Mouse (Mus musculus): Measurements from ENCODE around the gene Dnmbp. TPM values are rescaled to one million over a fixed set of nuclear protein-coding genes. Genes with fewer than 3 reads are reported as not detected.

Gene Dnmbp
- polyA plus RNA-seq, 2 experiments: 23.3 to 33.0 TPM

DNA sequence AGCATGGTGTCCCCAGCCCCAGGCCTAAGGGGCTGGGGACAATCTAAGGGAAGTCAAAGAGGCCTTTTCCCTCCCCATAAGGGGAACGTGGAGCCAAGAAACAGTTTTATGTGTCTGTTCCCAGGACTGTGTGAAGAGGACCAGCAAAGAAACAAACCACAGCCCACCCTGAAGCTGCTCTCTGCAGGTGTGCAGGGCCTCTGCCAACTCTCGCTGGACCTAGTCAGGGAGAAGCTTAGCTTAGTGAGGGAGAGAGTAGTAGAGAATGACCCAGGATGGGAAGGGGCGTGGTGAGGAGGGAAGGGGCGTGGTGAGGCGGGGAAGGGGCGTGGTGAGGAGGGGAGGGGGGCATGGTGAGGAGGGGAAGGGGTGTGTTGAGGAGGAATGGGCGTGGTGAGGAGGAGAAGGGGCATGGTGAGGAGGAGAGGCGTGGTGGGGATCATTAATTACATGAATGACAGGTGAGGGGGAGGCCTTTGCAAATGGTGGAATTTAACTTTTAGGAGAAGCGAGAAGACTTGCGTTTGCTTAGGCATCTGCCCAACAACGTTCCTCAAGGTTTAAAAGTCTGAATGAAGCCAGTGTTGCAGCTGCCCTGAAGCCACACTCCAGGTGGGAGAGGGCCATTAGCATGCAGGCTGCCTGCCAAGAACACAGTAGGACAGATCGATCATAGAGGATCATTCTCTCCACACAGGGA lies 9.3 kb upstream of the Dnmbp start:
- DNase-seq (ENCODE audit: low spot score) (peak; percentile 78), ATAC-seq (ENCODE audit: low FRiP score, low read depth) (peak; percentile 87)
- WGBS: 3% methylated on average over 12 of the region's 12 CpGs
- TF ChIP-seq POLR2A (IDR thresholded peaks at IDR 0.05; ENCODE audit: borderline replicate concordance, extremely low read depth, insufficient read depth, insufficient read length): no peak
- Histone ChIP-seq H3K4me1 (ENCODE audit: control insufficient read depth, insufficient read depth, low read length) (peaks cover 13% of the 10 kb centered on the region; the same call in 1 of the 2 replicates), H3K9me3 (ENCODE audit: control insufficient read depth, low read length) (no peaks in the 10 kb centered on the region), H3K36me3 (ENCODE audit: control insufficient read depth, insufficient read depth, low read length) (no peaks in the 10 kb centered on the region), H3K4me3 (replicated peaks; ENCODE audit: low read length) (no peak overlapping the region), H3K4me2 (replicated peaks; ENCODE audit: low read depth, low read length, severe bottlenecking) (peak overlapping the region; percentile 3), H3K27me3 (ENCODE audit: control insufficient read depth, insufficient read depth, low read length) (no peaks in the 10 kb centered on the region), H3K27ac (replicated peaks; ENCODE audit: low read depth, low read length) (peak overlapping the region; percentile 6), H3K9ac (ENCODE audit: low read depth, low read length, severe bottlenecking) (no peak overlapping the region)

GRCm38 (mm10) chr19:43944566-43944965 lies 4.6 kb upstream of the Dnmbp start:
- ATAC-seq (ENCODE audit: low FRiP score, low read depth) (no peak), DNase-seq (ENCODE audit: low spot score) (no peak)
- Histone ChIP-seq H3K27me3 (ENCODE audit: control insufficient read depth, insufficient read depth, low read length) (no peaks in the 10 kb centered on the region), H3K4me2 (replicated peaks; ENCODE audit: low read depth, low read length, severe bottlenecking) (no peak overlapping the region), H3K9me3 (ENCODE audit: control insufficient read depth, low read length) (no peaks in the 10 kb centered on the region), H3K9ac (ENCODE audit: low read depth, low read length, severe bottlenecking) (no peak overlapping the region), H3K4me1 (ENCODE audit: control insufficient read depth, insufficient read depth, low read length) (peaks cover 7% of the 10 kb centered on the region; the same call in 1 of the 2 replicates), H3K27ac (replicated peaks; ENCODE audit: low read depth, low read length) (no peak overlapping the region), H3K36me3 (ENCODE audit: control insufficient read depth, insufficient read depth, low read length) (no peaks in the 10 kb centered on the region), H3K4me3 (replicated peaks; ENCODE audit: low read length) (no peak overlapping the region)
- WGBS: 84% methylated on average over 8 of the region's 8 CpGs
- no peak for TF ChIP-seq POLR2A (IDR thresholded peaks at IDR 0.05; ENCODE audit: borderline replicate concordance, extremely low read depth, insufficient read depth, insufficient read length)

GRCm38 (mm10) chr19:43943076-43943475 lies 3.1 kb upstream of the Dnmbp start:
- peaks cover 13% of the 10 kb centered on the region for H3K4me1 ChIP-seq (ENCODE audit: control insufficient read depth, insufficient read depth, low read length)
- no peaks in the 10 kb centered on the region for H3K27me3 ChIP-seq (ENCODE audit: control insufficient read depth, insufficient read depth, low read length)
- H3K27ac ChIP-seq (replicated peaks; ENCODE audit: low read depth, low read length): no peak overlapping the region
- H3K36me3 ChIP-seq (ENCODE audit: control insufficient read depth, insufficient read depth, low read length): no peaks in the 10 kb centered on the region
- no peak overlapping the region for H3K9ac ChIP-seq (ENCODE audit: low read depth, low read length, severe bottlenecking)
- DNase-seq (ENCODE audit: low spot score) (no peak), ATAC-seq (ENCODE audit: low FRiP score, low read depth) (no peak)
- no peak overlapping the region for H3K4me3 ChIP-seq (replicated peaks; ENCODE audit: low read length)
- H3K9me3 ChIP-seq (ENCODE audit: control insufficient read depth, low read length): no peaks in the 10 kb centered on the region
- 76% methylated on average over 16 of the region's 16 CpGs for WGBS
- no peak for TF ChIP-seq POLR2A (IDR thresholded peaks at IDR 0.05; ENCODE audit: borderline replicate concordance, extremely low read depth, insufficient read depth, insufficient read length)
- no peak overlapping the region for H3K4me2 ChIP-seq (replicated peaks; ENCODE audit: low read depth, low read length, severe bottlenecking)

DNA sequence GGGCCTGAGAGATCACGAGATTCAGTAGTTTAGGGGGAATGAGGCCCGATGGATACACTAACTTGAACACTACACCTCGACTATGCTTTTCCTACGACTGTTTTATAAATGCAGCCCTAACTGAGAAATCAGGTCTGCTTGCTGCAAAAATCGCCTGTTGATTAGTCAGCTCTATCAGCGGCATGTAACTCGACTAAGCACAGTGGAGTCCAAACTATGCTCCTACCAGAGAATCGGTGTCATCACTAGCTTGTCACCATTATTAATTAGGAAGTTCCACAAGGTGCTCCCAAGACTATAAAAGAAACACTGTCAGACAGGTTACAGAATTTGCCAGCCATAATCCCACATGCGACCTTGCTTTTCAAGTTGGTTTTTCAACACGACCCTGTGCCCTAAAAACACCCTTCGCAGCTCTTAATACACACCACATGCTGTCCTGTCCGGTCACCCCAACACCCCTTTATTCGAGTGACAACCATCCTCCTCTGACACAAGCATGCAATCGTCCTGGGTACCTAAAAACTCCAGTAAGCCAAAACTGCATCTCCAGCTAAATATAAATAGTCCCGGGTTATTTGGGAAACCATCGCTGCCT lies 721 bp downstream of the Dnmbp start:
- H3K9ac ChIP-seq (ENCODE audit: low read depth, low read length, severe bottlenecking): peak overlapping the region; percentile 83
- H3K36me3 ChIP-seq (ENCODE audit: control insufficient read depth, insufficient read depth, low read length): no peaks in the 10 kb centered on the region
- no peak for TF ChIP-seq POLR2A (IDR thresholded peaks at IDR 0.05; ENCODE audit: borderline replicate concordance, extremely low read depth, insufficient read depth, insufficient read length)
- peaks cover 14% of the 10 kb centered on the region for H3K4me1 ChIP-seq (ENCODE audit: control insufficient read depth, insufficient read depth, low read length)
- ATAC-seq (ENCODE audit: low FRiP score, low read depth) (no peak), DNase-seq (ENCODE audit: low spot score) (no peak)
- H3K9me3 ChIP-seq (ENCODE audit: control insufficient read depth, low read length): no peaks in the 10 kb centered on the region
- peak overlapping the region; percentile 72 for H3K4me3 ChIP-seq (replicated peaks; ENCODE audit: low read length)
- peak overlapping the region; percentile 58; the same call in 1 of the 2 replicates for H3K27ac ChIP-seq (replicated peaks; ENCODE audit: low read depth, low read length)
- peak overlapping the region; percentile 62 for H3K4me2 ChIP-seq (replicated peaks; ENCODE audit: low read depth, low read length, severe bottlenecking)
- H3K27me3 ChIP-seq (ENCODE audit: control insufficient read depth, insufficient read depth, low read length): no peaks in the 10 kb centered on the region
- WGBS: 19% methylated on average over 16 of the region's 16 CpGs

DNA sequence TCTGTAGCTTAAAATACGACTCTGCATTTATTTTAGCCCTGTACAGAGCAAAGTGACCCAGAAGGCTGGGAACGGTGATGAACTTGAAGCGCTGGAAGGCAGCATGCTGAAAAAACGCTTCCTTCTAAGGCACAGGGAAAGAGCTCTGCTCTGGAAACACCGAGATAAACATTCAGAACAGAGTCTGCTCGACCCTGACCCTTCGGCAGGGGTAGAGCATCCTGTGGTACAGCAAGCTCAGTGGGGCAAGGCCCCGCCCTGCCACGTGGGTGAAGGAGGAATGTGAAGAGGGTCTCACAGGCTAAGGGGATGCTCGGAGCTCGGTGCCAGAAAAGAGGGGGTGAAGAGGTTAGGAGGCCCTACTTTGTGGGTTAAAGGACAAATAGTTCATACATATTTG lies 1.6 kb downstream of the Dnmbp start:
- no peaks in the 10 kb centered on the region for H3K9me3 ChIP-seq (ENCODE audit: control insufficient read depth, low read length)
- ATAC-seq (ENCODE audit: low FRiP score, low read depth): no peak
- no peak for TF ChIP-seq POLR2A (IDR thresholded peaks at IDR 0.05; ENCODE audit: borderline replicate concordance, extremely low read depth, insufficient read depth, insufficient read length)
- no peak overlapping the region for H3K9ac ChIP-seq (ENCODE audit: low read depth, low read length, severe bottlenecking)
- peak overlapping the region; percentile 72; the same call in 1 of the 2 replicates for H3K4me3 ChIP-seq (replicated peaks; ENCODE audit: low read length)
- 25% methylated on average over 11 of the region's 11 CpGs for WGBS
- peak overlapping the region; percentile 62 for H3K4me2 ChIP-seq (replicated peaks; ENCODE audit: low read depth, low read length, severe bottlenecking)
- no peaks in the 10 kb centered on the region for H3K36me3 ChIP-seq (ENCODE audit: control insufficient read depth, insufficient read depth, low read length)
- 0 out of 2 replicates have a peak overlapping the region, but pooled peaks have one; percentile 1 for H3K27ac ChIP-seq (replicated peaks; ENCODE audit: low read depth, low read length)
- peaks cover 14% of the 10 kb centered on the region for H3K4me1 ChIP-seq (ENCODE audit: control insufficient read depth, insufficient read depth, low read length)
- no peaks in the 10 kb centered on the region for H3K27me3 ChIP-seq (ENCODE audit: control insufficient read depth, insufficient read depth, low read length)
- DNase-seq (ENCODE audit: low spot score): no peak
